Mouse (Mus musculus) cortical plate, adult 2 months (tissue): ENCODE results near the gene Il17a.

Experiments used
- CTCF ChIP-seq: fragments of 200-500 bp; IDR thresholded peaks from 2 replicates; pipeline ENCODE4 v1.5.1; 2011; ENCODE audit warnings: mild to moderate bottlenecking, control low read depth, low read length; ENCODE audit not compliant: insufficient read depth; ENCODE audit errors: extremely low read depth
- POLR2A ChIP-seq: fragments of 200-500 bp; IDR thresholded peaks from 2 replicates; pipeline ENCODE4 v1.6.1; 2011; ENCODE audit warnings: mild to moderate bottlenecking, low read length, control low read depth; ENCODE audit not compliant: insufficient read depth; ENCODE audit errors: extremely low read depth

DNA sequence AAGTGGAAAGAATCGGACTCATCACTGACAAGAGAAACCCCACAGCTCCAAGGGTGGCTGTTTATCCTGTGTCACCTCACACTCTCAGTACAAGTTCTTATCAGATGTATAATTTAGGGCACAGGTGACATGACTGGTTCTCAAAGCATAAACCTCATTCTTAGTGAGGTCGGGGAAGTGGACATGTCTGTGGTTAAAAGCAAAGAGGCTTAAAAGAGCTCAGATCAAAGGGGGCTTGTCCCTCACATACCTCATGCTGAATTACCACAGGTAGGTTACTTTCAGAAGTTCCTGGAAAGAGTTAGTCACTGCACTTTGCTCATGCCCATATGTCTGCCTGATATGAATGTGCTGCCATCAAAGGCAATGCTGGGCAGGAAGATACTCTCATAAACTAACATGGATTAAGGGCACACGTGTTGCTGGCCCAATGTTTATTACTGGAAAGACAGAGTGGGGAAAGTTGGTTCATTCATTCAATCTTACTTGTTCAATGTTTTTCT, 9.8 kb downstream of the Il17a start:
- TF ChIP-seq POLR2A (no peak), CTCF (no peak)
